Mouse (Mus musculus) cerebellum, adult 2 months (tissue): ENCODE data around the gene 4930595D18Rik.

Experiments used
- CTCF ChIP-seq: fragments of 200-500 bp; IDR thresholded peaks from 2 replicates; pipeline ENCODE4 v1.5.1; 2011; ENCODE audit warnings: low read depth, mild to moderate bottlenecking, control low read depth, low read length, moderate library complexity, borderline replicate concordance; ENCODE audit not compliant: insufficient read depth
- POLR2A ChIP-seq: fragments of 200-500 bp; IDR thresholded peaks from 2 replicates; pipeline ENCODE4 v1.6.1; 2011; ENCODE audit warnings: low read length, control low read depth, borderline replicate concordance; ENCODE audit not compliant: insufficient read depth

DNA sequence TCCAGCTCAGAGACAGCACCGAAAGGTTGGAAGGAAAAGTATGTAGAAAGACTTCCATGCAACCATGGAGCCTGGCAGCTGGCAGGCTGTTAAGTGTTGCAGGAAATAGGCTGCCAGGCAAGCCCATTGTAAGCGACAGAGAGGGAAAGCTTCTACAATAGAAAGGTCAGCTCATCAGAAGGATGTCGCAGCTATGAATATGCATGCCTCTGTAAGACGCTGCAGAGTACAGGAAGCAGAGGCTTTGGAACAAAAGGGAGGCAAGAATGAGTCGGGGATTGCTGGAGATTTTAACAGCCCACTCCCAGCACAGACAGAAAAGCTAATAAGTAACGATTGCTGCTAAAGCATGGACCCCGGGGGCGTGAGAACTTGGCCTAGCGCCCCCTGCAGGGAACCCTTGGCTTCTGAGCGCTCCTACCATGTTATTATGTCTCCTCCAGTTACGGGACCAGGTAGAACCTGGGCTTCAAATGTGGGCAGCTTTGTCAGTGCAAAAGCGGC lies 41.2 kb downstream of the 4930595D18Rik start:
- TF ChIP-seq CTCF (peak; percentile 37; the same call in 1 of the 2 replicates), POLR2A (no peak)
